Mouse (Mus musculus) liver, adult 2 months (tissue): ENCODE data around the gene Dpysl5. TPM values are rescaled to one million over a fixed set of nuclear protein-coding genes. Genes with fewer than 3 reads are reported as not detected.

Experiments used
- DNase-seq: peaks from one replicate; pipeline ENCODE4 v3.0.0-alpha.2; 2011; ENCODE audit warnings: low read depth, low spot score; ENCODE audit errors: extremely low read depth
- H3K27ac ChIP-seq: fragments of 200-500 bp; replicated peaks from 2 replicates; pipeline ENCODE4 v1.5.1; 2012; ENCODE audit warnings: low read depth, mild to moderate bottlenecking, control low read depth, inconsistent platforms, low read length; ENCODE audit not compliant: insufficient read depth
- H3K27me3 ChIP-seq: fragments of 200-500 bp; 2 replicates; pipeline ENCODE4 v1.6.1; 2012; ENCODE audit warnings: mild to moderate bottlenecking, moderate library complexity, low read length, inconsistent platforms; ENCODE audit not compliant: control insufficient read depth, insufficient read depth
- H3K36me3 ChIP-seq: fragments of 200-500 bp; 2 replicates; pipeline ENCODE4 v1.6.1; 2012; ENCODE audit warnings: low read length, inconsistent platforms; ENCODE audit not compliant: control insufficient read depth, insufficient read depth
- H3K4me1 ChIP-seq: fragments of 200-500 bp; 2 replicates; pipeline ENCODE4 v1.6.1; 2011; ENCODE audit warnings: low read length; ENCODE audit not compliant: control insufficient read depth, insufficient read depth
- H3K4me3 ChIP-seq: fragments of 200-500 bp; 2 replicates; pipeline ENCODE4 v1.5.1; 2011; ENCODE audit warnings: low read depth, mild to moderate bottlenecking, control low read depth, low read length, moderate library complexity; ENCODE audit not compliant: insufficient read depth
- H3K79me2 ChIP-seq: fragments of 200-500 bp; 2 replicates; pipeline ENCODE4 v1.6.1; 2012; ENCODE audit warnings: inconsistent platforms, mild to moderate bottlenecking, low read length, moderate library complexity; ENCODE audit not compliant: control insufficient read depth, insufficient read depth
- H3K9ac ChIP-seq: fragments of 200-500 bp; 2 replicates; pipeline ENCODE4 v1.6.1; 2012; ENCODE audit warnings: low read depth, mild to moderate bottlenecking, control low read depth, inconsistent platforms, low read length
- CTCF ChIP-seq: fragments of 200-500 bp; IDR thresholded peaks from 2 replicates; pipeline ENCODE4 v1.5.1; 2011; ENCODE audit warnings: low read depth, low read length, control low read depth
- POLR2A ChIP-seq: fragments of 200-500 bp; IDR thresholded peaks from 2 replicates; pipeline ENCODE4 v1.6.1; 2011; ENCODE audit warnings: low read length, control low read depth; ENCODE audit not compliant: insufficient read depth; ENCODE audit errors: extremely low read depth
- WGBS: fragments of 180-500 bp; shearing (Covaris S2); methylation state at CpG from one replicate; pipeline ENCODE4 v1.1.7; 2018; 5-methylcytosine and 5-hydroxymethylcytosine counted together
- polyA plus RNA-seq: library from polyadenylated mRNA; depleted of rRNA; stranded (reverse); fragments of >200 nt; gene quantifications from 2 replicates; pipeline ENCODE4 v1.2.3, GENCODE M21; 2012
- total RNA-seq: library from RNA; depleted of rRNA; stranded (reverse); fragments of >200 nt; gene quantifications from 2 replicates; pipeline ENCODE4 v1.2.3, GENCODE M21; 2014

Gene Dpysl5
- total and polyA plus RNA-seq, 2 experiments: 0.06 TPM; not detected in 1

DNA sequence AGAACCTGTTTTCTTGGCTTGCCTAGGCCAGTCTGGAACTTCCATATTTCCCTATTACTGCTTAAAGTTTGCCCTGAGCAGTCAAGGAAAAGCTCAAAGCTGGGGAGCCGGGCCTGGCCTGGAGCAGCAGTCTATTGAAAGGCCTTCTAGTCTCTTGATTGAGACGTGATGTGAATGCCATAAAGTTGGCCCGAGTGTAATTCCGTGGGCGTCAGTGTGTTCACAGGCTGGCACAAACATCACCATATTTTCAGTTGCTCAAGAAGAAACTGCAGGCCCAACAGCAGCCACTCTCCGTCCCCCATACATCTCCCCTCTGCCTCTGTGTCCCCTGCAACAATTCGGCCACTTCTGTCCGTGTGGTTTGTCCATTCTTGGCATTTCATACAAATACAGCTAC is 10.6 kb downstream of the Dpysl5 start:
- no peaks in the 10 kb centered on the region for H3K27me3 ChIP-seq
- H3K4me1 ChIP-seq: no peaks in the 10 kb centered on the region
- H3K9ac ChIP-seq: no peak overlapping the region
- H3K79me2 ChIP-seq: no peaks in the 10 kb centered on the region
- H3K27ac ChIP-seq: no peak overlapping the region
- DNase-seq: no peak
- no peaks in the 10 kb centered on the region for H3K36me3 ChIP-seq
- no peak for TF ChIP-seq POLR2A
- no peak for TF ChIP-seq CTCF
- WGBS: 81% methylated on average over 8 of the region's 8 CpGs
- H3K4me3 ChIP-seq: no peak overlapping the region

DNA sequence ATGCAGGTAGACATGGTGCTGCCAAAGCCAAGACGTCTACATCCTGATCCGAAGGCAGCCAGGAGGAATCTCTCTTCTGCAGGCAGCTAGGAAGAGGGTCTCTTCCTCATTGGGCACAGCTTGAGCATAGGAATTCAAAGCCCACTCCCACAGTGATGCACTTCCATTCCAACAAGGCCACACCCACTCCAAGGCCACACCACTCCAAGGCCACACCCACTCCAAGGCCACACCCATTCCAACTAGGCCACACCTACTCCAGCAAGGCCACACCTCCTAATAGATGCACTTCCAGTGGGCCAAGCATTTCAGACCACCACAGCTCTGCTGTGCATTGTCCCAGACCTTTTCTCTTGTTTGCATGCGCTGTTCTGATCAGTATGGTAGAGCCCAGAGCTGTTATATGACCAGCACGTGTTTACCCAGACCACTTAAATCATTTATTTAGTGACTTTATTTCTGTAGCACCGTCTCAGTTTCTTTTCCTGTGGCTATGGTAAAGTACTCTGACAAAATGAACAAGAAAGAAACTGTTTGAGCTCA is 14.9 kb downstream of the Dpysl5 start:
- no peak overlapping the region for H3K27ac ChIP-seq
- H3K9ac ChIP-seq: no peak overlapping the region
- no peaks in the 10 kb centered on the region for H3K36me3 ChIP-seq
- no peak for DNase-seq
- H3K4me3 ChIP-seq: no peak overlapping the region
- H3K79me2 ChIP-seq: no peaks in the 10 kb centered on the region
- TF ChIP-seq POLR2A (no peak), CTCF (no peak)
- no peaks in the 10 kb centered on the region for H3K27me3 ChIP-seq
- H3K4me1 ChIP-seq: no peaks in the 10 kb centered on the region
- 96% methylated on average over 5 of the region's 5 CpGs for WGBS

DNA sequence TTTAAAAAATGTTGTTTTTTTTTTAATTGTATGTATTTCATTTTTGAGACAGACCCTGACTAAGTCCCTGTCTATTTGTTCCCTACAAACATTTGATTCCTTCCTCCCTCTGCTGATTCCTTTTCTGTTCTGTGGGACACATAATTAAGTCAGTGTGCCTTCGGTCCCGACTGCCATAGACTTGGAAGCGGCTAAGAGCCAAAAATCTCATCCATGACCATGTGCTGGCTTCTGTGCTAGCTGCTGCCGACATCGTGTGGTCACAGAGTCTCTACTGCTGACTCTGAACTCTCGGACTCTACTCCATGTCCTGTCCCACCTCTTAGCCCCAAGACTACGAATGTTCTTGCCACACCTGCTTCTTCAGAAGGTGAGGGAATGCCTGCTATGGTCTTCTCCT is 21.1 kb downstream of the Dpysl5 start:
- 86% methylated on average over 7 of the region's 7 CpGs for WGBS

GRCm38 (mm10) chr5:30734666-30735065 is 23.3 kb downstream of the Dpysl5 start:
- 84% methylated on average over 4 of the region's 4 CpGs for WGBS
- no peak overlapping the region for H3K4me3 ChIP-seq
- no peaks in the 10 kb centered on the region for H3K79me2 ChIP-seq
- no peak for TF ChIP-seq POLR2A
- no peak for TF ChIP-seq CTCF
- DNase-seq: no peak
- no peaks in the 10 kb centered on the region for H3K27me3 ChIP-seq
- H3K27ac ChIP-seq: no peak overlapping the region
- H3K36me3 ChIP-seq: no peaks in the 10 kb centered on the region
- no peak overlapping the region for H3K9ac ChIP-seq
- no peaks in the 10 kb centered on the region for H3K4me1 ChIP-seq

More for the DNA sequence above, 21.1 kb downstream of the Dpysl5 start:
- Histone ChIP-seq H3K4me3 (no peak overlapping the region), H3K79me2 (no peaks in the 10 kb centered on the region), H3K36me3 (no peaks in the 10 kb centered on the region), H3K4me1 (no peaks in the 10 kb centered on the region), H3K27ac (no peak overlapping the region), H3K9ac (no peak overlapping the region), H3K27me3 (no peaks in the 10 kb centered on the region)
- no peak for DNase-seq
- TF ChIP-seq CTCF (no peak), POLR2A (no peak)

DNA sequence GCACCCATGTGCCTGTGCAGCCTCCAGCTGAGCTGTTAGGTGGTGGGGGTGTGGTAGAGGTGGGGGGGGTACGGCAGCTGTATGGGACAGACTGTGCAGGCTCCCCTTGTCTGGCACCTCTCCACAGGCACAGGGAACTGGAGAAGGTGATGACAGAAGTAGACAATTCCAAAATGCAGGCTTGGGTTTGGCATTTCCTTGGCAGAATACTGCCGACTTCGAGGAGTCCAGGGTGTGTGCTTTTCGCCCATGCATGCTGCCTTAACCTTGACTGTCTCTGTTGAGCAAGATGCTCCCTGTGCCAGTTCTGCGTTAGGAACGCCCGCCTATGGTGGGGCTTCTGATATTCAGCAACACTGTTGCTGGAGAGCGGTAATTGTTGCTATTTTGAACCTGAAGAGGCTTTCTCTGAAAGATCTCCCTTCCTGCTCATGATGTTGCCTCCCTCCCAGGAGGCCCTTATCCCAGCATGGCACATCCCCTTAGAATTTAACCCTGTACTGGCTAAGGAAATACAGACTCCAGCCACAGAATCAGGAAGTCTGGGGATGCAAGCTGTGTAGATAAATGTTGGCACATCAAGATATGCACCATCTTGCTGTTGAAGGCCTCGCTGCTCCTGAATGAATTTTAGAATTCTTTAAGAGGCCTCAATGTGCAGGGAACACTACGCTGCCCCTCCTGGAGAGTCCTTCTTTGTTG is 26.9 kb downstream of the Dpysl5 start:
- H3K4me3 ChIP-seq: no peak overlapping the region
- WGBS: 68% methylated on average over 10 of the region's 10 CpGs
- no peak for DNase-seq
- no peaks in the 10 kb centered on the region for H3K4me1 ChIP-seq
- H3K9ac ChIP-seq: no peak overlapping the region
- no peak overlapping the region for H3K27ac ChIP-seq
- no peaks in the 10 kb centered on the region for H3K79me2 ChIP-seq
- no peaks in the 10 kb centered on the region for H3K36me3 ChIP-seq
- TF ChIP-seq CTCF: no peak
- TF ChIP-seq POLR2A: no peak
- no peaks in the 10 kb centered on the region for H3K27me3 ChIP-seq

- no peaks in the 10 kb centered on the region for H3K79me2 ChIP-seq
- H3K9ac ChIP-seq: no peak overlapping the region
- no peaks in the 10 kb centered on the region for H3K4me1 ChIP-seq
- H3K27ac ChIP-seq: no peak overlapping the region
- TF ChIP-seq POLR2A: no peak
- TF ChIP-seq CTCF: no peak
- no peak for DNase-seq
- H3K27me3 ChIP-seq: no peaks in the 10 kb centered on the region
- 82% methylated on average over 8 of the region's 8 CpGs for WGBS
- H3K36me3 ChIP-seq: no peaks in the 10 kb centered on the region
- H3K4me3 ChIP-seq: no peak overlapping the region
Observed at GRCm38 (mm10) chr5:30739595-30739994, 28.2 kb downstream of the Dpysl5 start.
